16 mouse cellular contexts compared by ENCODE assay signal in genomic region chr2:101983853-101984543, GRCm38 (mm10).
DNase-seq lines count a peak whose midpoint lies in the region; ATAC-seq and TF ChIP-seq lines count a peak whose summit lies in the region.
"Had no signal": no experiment of that assay in that cellular context is flagged by ENCODE, and none has a peak within 500 bp of the region (broad histone marks: within the 10 kb centered on the region; RNA-seq: fewer than 3 reads in every experiment).

No protein-coding gene starts in this region.

- 85% methylated on average over 9 of the region's 9 CpGs for WGBS in forebrain, embryonic 13.5 days
- 83% methylated on average over 9 of the region's 9 CpGs for WGBS in forebrain, postnatal 0 days

- no peaks in the 10 kb centered on the region for H3K9me3 ChIP-seq in forebrain, embryonic 13.5 days (replicated peaks)
- no peaks in the 10 kb centered on the region for H3K9me3 ChIP-seq in forebrain, postnatal 0 days (ENCODE audit: low read length)
- H3K9me3 ChIP-seq: midbrain, embryonic 15.5 days; neural tube, embryonic 13.5 days had no signal

- no peak for TF ChIP-seq CTCF in forebrain, postnatal 0 days (IDR thresholded peaks at IDR 0.05; ENCODE audit: low read depth)

- DNase-seq in forebrain, postnatal 0 days = no peak
- peak; percentile 21 to 77 for DNase-seq in left cerebral cortex, postnatal 25 days (ENCODE audit: low spot score in 2 of 2)
- no peak for DNase-seq in left cerebral cortex, adult 11 months (ENCODE audit: low spot score)
- DNase-seq in right cerebral cortex, adult 18-20 months = peak; percentile 31
- no peak for DNase-seq in right cerebral cortex, postnatal 25 days
- no peak for DNase-seq in urinary bladder, adult 18-20 months (ENCODE audit: low spot score in 2 of 2)
- DNase-seq in adrenal gland, adult 18-20 months (ENCODE audit: low spot score in 2 of 2) = no peak
- DNase-seq: adrenal gland, postnatal 25 days; B cell, adult 2 months; cerebellum, postnatal 25 days; heart, postnatal 36 days had no signal

- intact Hi-C loops in left cerebral cortex, postnatal 25 days (cut with DNase I) = loop anchor here (1.0 to 5.0 kb wide), 5 partner anchors 19 to 469 kb away; partner anchors contain the start of gene Fjx1

- 0 out of 2 replicates have a peak overlapping the region, but pooled peaks have one; percentile 67 for H3K27ac ChIP-seq in forebrain, embryonic 13.5 days
- no peak overlapping the region for H3K27ac ChIP-seq in forebrain, postnatal 0 days (ENCODE audit: low read depth, low read length)
- H3K27ac ChIP-seq: kidney, postnatal 0 days had no signal

- no peak overlapping the region for H3K4me2 ChIP-seq in forebrain, embryonic 13.5 days
- no peak overlapping the region for H3K4me2 ChIP-seq in forebrain, postnatal 0 days (ENCODE audit: low read depth)
- H3K4me2 ChIP-seq: midbrain, embryonic 15.5 days; neural tube, embryonic 13.5 days had no signal

- H3K27me3 ChIP-seq in forebrain, embryonic 13.5 days = no peaks in the 10 kb centered on the region
- H3K27me3 ChIP-seq in forebrain, postnatal 0 days (ENCODE audit: insufficient read depth, low read length) = no peaks in the 10 kb centered on the region; the same call in 1 of the 2 replicates
- H3K27me3 ChIP-seq: midbrain, embryonic 15.5 days; neural tube, embryonic 13.5 days had no signal

- no peaks in the 10 kb centered on the region for H3K36me3 ChIP-seq in forebrain, embryonic 13.5 days (ENCODE audit: poor library complexity, severe bottlenecking)
- no peaks in the 10 kb centered on the region for H3K36me3 ChIP-seq in forebrain, postnatal 0 days (ENCODE audit: insufficient read depth)
- H3K36me3 ChIP-seq: midbrain, embryonic 15.5 days; neural tube, embryonic 13.5 days had no signal

- no peak for ATAC-seq in forebrain, embryonic 13.5 days
- ATAC-seq in forebrain, postnatal 0 days = no peak
- ATAC-seq: inflammation-experienced regulatory T-cells, adult 6 months had no signal

- no peak overlapping the region for H3K4me3 ChIP-seq in forebrain, embryonic 13.5 days
- no peak overlapping the region for H3K4me3 ChIP-seq in forebrain, postnatal 0 days (ENCODE audit: low read depth, low read length)
- H3K4me3 ChIP-seq: midbrain, embryonic 15.5 days; neural tube, embryonic 13.5 days had no signal

- H3K4me1 ChIP-seq in forebrain, embryonic 13.5 days = peaks cover 68% of the 10 kb centered on the region
- H3K4me1 ChIP-seq in forebrain, postnatal 0 days (ENCODE audit: insufficient read depth) = peaks cover 13% of the 10 kb centered on the region; the same call in 1 of the 2 replicates

- no peak overlapping the region for H3K9ac ChIP-seq in forebrain, embryonic 13.5 days
- no peak overlapping the region for H3K9ac ChIP-seq in forebrain, postnatal 0 days
- H3K9ac ChIP-seq: midbrain, embryonic 15.5 days; neural tube, embryonic 13.5 days had no signal

Comparison
In these comparisons a context has a peak if more than half of its experiments do, and no peak if none do; other contexts are left out.
1. DNase-seq: peak in left cerebral cortex, postnatal 25 days (2 of 2) and right cerebral cortex, adult 18-20 months (single experiment); none in forebrain, postnatal 0 days (single experiment), left cerebral cortex, adult 11 months (single experiment), right cerebral cortex, postnatal 25 days (single experiment), urinary bladder, adult 18-20 months (0 of 2) and adrenal gland, adult 18-20 months (0 of 2).